Mouse (Mus musculus): ENCODE data around the gene Pdzrn3.

- TF ChIP-seq E2F4 (IDR thresholded peaks at IDR 0.05; ENCODE audit: insufficient replicate concordance, low read depth, low read length), result no peak
- TF ChIP-seq CTCF (conservative IDR thresholded peaks at IDR 0.05 in 1 of 2, IDR thresholded peaks at IDR 0.05 in 1 of 2; ENCODE audit: low read depth in 2 of 2, low read length in 2 of 2), result no peak
- TF ChIP-seq POLR2AphosphoS2 (IDR thresholded peaks at IDR 0.05; ENCODE audit: low read depth, low read length), result no peak
Measured at GRCm38 (mm10) chr6:101303501-101303900, 74.2 kb downstream of the Pdzrn3 start.
